Mouse (Mus musculus) A20 (cell line): ENCODE measurements at regions not wholly inside any gene's neighbourhood (a gene's known extent, or its start where the extent isn't known, plus 50 kb on each side); places are given as distances from the start of the nearest gene placed in this dataset.

Experiments
- DNase-seq: peaks from one replicate; pipeline ENCODE4 v3.0.0-alpha.2; 2011; ENCODE audit warnings: low read depth, low spot score

- no peak for DNase-seq
Observed at GRCm38 (mm10) chrX:156598070-156598469, 817.0 kb downstream of the Phex start.

GRCm38 (mm10) chrX:156594735-156595134 lies 820.4 kb downstream of the Phex start:
- DNase-seq = peak; percentile 78
